Mouse (Mus musculus) lung, postnatal 0 days (tissue): Measurements from ENCODE around the gene Snx1.

ENCODE experiments used
- CTCF ChIP-seq: IDR thresholded peaks from 2 replicates; pipeline ENCODE4 v1.5.1; 2016; ENCODE audit warnings: antibody characterized with exemption, mild to moderate bottlenecking
- EP300 ChIP-seq: IDR thresholded peaks from 2 replicates; pipeline ENCODE4 v1.6.1; 2016; ENCODE audit warnings: antibody characterized with exemption, mild to moderate bottlenecking, control low read depth

- TF ChIP-seq EP300 (no peak), CTCF (no peak)
Measured at GRCm38 (mm10) chr9:66153594-66153993, 27.2 kb upstream of the Snx1 start.
